Mouse (Mus musculus): ENCODE results near the gene Gfra1. TPM values are rescaled to one million over a fixed set of nuclear protein-coding genes. Genes with fewer than 3 reads are reported as not detected.

The Gfra1 gene
- total RNA-seq, 4 experiments from 2014 or later, result 4.8 to 5.4 (median 5.2) TPM

DNA sequence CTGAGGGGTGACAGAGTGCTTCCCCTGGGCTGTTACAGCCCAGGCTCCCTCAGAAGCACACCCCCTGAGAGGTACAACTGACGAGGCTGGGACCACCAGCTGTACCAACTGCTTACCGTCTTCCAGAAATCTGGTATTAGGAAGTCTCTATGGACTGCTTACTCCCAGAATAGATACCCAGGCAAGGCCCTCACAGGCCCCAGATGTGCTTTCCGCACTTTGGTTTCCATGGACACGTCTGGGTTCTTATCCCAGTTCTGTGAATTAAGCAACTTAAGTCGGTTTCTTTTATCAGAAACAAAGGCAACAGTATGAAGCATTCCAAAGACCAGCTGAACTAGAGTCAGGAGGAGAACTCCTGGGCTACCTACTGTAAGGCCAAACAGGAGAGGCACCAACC lies 126.4 kb downstream of the Gfra1 start:
- DNase-seq (ENCODE audit: low spot score), result no peak

DNA sequence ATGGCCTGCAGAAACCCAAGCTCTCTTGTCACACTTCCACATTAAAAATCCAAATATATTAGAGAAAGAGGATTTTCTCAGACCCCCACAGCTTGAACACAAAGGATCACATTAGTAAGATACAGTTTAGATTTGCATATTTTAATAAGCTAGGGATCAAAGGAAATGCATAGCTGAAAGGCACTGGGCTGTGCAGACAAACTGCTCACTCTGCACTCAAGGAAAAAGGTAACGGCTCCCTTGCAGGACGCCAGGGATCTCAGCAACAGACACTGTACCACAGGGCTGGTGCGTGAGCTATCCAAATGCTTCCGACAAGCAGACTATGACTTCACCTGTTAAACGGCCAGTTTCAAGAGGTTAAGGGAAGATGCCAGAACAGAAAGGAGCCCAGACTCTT lies 127.7 kb downstream of the Gfra1 start:
- no peak for DNase-seq (ENCODE audit: low spot score)

- DNase-seq (ENCODE audit: low spot score), result no peak
Observed at GRCm38 (mm10) chr19:58316474-58316873, 139.2 kb downstream of the Gfra1 start.

DNA sequence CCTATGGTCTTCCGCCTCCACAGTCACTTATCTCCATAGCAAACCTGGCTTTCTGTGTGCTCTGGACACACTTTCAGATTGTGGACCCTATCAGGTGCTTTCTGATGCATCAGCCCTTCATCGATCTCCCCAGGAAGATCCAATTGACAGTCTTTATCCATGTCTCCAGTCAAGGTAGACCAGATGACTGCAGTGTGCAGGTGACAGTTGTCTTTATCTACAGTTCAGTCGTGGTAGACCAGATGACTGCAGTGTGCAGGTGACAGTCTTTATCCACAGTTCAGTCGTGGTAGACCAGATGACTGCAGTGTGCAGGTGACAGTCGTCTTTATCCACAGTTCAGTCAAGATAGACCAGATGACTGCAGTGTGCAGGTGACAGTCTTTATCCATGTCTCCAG lies 140.0 kb downstream of the Gfra1 start:
- DNase-seq (ENCODE audit: low spot score), result no peak

GRCm38 (mm10) chr19:58314631-58315030 lies 141.1 kb downstream of the Gfra1 start:
- DNase-seq (ENCODE audit: low spot score), result no peak

- DNase-seq (ENCODE audit: low spot score), result no peak
Observed at GRCm38 (mm10) chr19:58313785-58314184, 141.9 kb downstream of the Gfra1 start.

DNA sequence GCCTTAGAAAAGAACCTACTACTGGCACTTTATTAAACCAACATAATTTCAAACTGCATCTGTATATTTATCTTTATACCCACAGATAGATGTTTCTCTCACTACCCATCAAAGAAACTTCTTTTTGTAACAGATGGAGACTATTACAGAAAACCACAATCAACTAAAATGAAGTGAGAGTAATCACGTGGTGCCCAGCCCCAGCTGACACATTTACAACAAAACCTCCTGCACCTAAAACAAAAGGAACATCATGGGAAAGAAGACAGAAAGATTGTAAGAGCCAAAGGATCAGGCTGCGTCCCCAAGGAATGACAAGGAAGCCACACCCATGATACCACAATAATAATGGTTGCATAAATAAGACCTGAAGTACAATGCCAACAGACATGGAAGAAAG lies 143.2 kb downstream of the Gfra1 start:
- no peak for DNase-seq (ENCODE audit: low spot score)

DNA sequence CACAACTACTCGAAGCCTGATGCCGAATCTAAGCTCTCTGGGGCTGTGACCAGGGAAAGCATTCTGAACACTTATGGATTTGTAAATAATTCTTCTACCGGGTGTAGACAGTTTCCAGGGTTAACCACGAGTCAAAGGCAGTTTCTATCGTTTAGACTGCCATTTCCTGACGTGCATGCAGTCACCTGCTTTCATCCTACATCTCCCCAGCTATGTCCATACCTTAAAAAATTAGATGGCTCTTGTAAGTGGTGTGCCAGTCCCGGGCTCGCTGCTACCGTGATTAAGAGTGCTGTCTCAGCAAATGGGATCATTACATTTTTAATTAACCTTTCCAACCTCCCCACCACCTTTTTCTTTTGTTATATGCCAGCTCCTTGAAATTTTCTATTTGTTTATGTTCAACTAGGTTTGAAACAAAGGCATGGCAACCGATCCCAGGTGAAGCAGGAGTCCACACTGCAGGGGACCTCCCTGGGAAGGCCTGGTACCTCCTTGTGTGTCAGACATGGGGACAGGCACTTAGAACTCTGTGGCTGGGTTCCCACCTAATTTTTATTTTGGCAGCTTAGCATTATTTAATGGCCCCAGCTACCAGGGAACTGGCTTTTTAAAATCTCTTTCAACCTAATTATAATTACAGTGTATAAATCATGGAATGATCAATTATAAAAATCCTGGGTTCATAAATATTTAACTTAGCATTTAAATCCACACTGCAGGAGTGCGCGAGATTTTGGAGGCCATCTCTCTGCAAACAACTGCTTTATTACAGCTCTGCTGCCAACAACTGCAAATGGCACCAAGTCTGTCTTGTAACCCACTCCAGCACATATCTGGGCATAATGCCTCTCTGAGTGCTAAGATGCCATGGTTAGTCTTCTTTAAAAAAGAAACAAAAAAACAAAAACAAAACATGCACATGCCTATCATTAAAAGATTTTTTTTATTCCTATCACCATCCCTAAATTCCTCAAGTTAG lies 145.1 kb downstream of the Gfra1 start:
- no peak for DNase-seq (ENCODE audit: low spot score)

DNA sequence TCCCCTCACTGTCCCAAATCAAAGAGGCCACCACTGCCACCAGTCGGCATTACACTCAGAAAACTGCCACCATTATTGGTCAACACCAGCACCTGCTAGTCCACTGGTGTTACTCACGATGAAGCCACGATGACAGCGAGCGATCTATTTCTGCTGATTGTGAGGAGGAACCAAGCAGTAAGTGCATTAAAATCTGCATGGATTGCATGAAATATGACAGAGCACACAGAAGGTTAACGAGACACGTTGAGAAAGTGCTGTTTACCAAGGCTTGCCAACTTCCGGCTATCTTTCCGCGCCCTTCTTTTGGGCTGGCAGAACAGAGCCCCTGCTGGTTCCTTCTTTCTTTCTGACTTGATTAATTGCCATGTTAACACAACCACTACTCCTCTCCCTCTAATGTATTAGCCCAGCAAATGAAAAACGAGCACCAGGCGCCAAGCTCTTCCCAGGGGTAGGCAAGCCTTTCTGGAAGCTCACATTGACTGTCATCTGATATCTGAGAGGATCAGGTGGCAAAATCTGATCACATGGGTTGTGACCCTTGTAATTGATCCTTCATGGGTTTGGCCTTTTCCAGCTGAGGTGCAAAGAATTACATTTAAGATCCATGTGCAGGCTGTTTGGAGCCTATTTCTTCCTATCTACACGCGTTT lies 146.0 kb downstream of the Gfra1 start:
- no peak for DNase-seq (ENCODE audit: low spot score)

DNA sequence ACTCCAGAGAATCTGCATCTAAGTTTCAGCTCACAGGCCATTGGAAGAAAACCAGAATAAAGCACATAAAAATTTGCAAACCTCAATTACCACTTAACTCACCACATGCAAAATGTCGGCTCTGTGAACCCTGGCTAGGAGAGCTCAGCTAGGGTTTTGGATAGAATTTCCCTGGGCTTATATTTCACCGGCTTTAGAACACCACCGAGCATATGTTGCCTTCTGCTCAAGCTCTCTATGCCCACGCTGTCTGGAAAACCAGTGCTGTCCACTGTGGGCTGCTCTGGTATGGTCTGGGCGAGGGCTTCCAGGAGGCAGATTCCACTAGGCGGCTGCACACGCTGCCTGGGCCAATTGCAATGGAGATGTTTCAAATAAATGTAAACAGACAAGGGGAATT lies 154.6 kb downstream of the Gfra1 start:
- no peak for DNase-seq (ENCODE audit: low spot score)

DNA sequence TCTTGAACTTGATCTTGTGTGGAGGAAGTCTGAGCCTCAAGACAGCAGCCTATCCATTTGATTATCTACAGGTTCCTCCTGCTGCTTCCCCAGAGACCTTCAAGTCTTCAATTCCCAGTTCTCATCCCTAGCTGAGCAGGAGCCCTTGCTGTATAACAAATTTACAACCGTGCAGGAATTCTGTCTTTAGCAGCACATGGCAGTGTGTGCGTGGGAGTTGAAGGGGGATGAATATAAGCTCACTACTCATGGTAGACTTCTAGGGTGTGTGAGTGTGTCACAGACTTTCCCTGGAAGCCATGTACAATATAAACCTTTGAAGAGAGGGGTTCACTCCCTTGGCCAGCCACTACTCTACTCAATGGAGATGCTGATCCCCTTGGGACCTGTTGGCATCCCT lies 157.8 kb downstream of the Gfra1 start:
- DNase-seq (ENCODE audit: low spot score), result no peak

GRCm38 (mm10) chr19:58296842-58297190 lies 158.9 kb downstream of the Gfra1 start:
- DNase-seq (ENCODE audit: low spot score), result no peak

DNA sequence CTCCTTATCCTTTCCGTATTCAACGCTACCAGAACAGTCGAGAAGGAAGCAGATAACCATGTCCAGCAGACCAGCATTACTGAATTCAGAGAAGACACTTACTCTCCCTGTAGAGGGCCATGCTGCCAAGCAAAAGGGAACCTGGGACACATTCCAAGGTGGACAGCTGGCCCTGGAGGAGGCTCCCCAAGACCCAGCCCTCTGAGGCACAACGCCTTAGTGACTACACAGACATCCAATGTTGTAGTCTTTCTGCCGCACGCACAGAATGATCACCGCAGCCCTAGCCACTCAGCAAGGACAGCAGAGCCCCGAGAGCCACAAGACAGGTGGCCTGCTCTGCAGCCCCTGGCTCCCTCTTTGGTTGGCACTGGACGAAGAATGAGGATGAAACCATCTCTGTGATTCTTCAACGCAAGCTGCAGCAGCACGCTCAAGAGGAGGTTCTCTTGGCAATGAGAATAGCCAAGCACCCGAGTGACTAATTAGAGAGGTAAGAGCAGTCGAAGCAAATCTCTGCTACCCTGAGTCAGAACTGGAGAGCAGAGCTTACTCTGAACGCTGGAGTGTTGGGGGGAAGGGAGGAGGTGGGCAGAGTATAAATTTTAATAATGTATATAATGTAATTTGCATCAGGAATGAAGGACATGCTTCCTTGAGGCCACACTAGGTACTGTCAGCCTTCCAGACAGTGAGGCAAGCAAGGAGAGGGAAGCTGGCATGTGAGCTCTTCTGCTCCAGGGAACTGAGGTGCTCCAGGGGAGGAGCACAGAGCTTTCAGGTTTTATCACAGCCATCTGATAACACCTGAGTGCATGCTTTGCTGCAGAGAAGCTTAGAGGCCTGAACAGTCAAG lies 159.5 kb downstream of the Gfra1 start:
- DNase-seq (ENCODE audit: low spot score), result peak; percentile 30

- DNase-seq (ENCODE audit: low spot score), result no peak
Observed at GRCm38 (mm10) chr19:58288145-58288544, 167.6 kb downstream of the Gfra1 start.

DNA sequence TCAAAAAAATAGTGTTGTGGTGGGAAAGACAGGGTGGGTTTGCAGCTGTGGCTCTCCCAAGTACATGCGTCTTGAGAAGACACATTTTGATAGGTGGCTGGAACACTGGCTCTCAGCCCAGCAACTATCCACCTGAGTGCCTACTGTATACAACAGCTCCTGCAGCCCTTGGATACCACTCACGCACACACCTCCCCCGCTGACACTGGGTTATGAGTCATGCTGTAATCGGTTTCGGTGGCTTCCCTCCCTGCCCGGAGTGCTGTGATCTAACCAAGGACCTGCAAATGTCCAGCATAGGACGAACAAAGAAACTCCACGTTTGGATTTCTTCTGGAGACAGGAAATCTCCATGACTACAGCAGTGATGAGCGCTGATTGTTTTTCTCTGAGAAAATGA lies 180.4 kb downstream of the Gfra1 start:
- no peak for DNase-seq (ENCODE audit: low spot score)

DNA sequence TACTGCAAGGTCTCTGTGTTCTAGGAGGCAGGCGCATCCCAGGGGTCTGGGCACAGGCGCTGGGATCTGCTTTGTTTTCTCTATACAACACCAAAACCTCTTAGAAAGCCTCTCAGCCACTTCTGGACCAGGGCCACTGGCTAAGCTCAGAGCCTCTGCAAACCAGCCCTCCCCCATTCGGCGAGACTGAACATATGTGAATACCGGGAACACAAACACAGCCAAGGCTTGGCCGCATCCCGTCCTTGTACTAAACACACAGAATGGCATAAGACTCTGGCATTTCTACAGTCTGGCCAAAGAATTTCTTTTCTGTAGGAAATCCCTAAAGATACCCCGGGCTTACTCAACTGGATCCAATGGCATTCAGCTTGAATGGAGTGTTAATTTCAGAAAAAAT lies 183.9 kb downstream of the Gfra1 start:
- DNase-seq (ENCODE audit: low spot score), result no peak

- no peak for DNase-seq (ENCODE audit: low spot score)
Observed at GRCm38 (mm10) chr19:58270778-58271177, 184.9 kb downstream of the Gfra1 start.

- DNase-seq (ENCODE audit: low spot score), result no peak
Observed at GRCm38 (mm10) chr19:58268476-58268875, 187.2 kb downstream of the Gfra1 start.

DNA sequence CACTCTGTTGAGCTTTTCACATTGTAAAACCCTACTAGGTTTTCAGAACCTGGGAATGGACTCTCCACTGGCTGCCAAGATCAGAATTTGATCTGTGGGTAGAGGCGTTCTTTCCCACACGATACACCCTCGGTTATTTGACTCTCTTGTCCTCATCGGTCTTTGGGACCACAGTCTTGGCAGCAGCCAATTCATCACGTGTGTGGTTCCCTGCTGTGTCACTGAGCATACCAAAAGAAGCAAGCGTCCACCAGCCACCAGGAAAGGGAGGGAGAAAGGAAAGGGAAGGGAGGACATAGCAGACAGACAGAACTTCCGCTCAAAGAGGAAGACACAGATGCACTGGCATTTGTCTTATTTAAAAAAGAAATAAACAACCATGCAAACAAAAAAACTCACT lies 189.1 kb downstream of the Gfra1 start:
- DNase-seq (ENCODE audit: low spot score), result no peak

DNA sequence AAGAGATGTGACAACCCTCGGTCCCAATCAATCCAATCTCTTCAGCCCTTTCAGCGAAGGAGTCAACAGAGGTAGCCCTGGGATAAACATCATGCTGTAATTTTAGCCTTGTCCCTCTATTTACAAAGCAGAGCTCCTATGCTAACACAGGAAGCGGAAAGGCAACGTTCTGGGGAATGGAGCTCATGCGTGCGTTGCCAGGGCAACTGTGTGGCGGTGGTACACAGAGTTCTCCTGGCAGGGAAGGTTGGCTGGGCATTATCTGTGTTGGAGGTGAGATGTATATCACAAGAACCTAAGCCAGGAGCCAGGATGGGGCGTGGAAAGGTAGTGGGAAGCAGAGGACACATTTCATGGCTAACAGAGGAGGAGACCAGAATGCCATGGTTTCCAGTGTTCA lies 194.8 kb downstream of the Gfra1 start:
- DNase-seq (ENCODE audit: low spot score), result no peak

DNA sequence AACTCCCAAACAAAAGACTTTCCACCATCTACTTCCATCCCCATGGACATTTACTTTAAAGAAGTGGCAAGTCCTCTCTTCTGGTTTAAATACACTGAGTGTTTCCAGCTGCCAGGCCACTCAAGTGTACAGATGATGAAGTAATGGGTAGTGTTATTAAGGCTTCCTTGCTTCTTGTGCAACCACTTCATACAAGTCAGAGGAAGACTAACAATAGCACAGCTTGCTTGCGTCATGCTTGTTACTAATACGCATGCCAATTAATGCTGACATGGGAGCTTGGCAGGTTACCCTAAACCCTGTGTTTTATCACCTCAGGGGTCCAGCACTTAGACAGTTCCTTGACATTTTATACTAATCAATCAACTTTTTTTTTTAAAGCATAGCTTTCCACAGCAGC lies 196.5 kb downstream of the Gfra1 start:
- DNase-seq (ENCODE audit: low spot score), result no peak

- DNase-seq (ENCODE audit: low spot score), result no peak
Observed at GRCm38 (mm10) chr19:58256485-58256884, 199.2 kb downstream of the Gfra1 start.

Data from heart, adult 8-10 months (tissue).